Mouse (Mus musculus): Measurements from ENCODE around the gene Csnk1e.

DNA sequence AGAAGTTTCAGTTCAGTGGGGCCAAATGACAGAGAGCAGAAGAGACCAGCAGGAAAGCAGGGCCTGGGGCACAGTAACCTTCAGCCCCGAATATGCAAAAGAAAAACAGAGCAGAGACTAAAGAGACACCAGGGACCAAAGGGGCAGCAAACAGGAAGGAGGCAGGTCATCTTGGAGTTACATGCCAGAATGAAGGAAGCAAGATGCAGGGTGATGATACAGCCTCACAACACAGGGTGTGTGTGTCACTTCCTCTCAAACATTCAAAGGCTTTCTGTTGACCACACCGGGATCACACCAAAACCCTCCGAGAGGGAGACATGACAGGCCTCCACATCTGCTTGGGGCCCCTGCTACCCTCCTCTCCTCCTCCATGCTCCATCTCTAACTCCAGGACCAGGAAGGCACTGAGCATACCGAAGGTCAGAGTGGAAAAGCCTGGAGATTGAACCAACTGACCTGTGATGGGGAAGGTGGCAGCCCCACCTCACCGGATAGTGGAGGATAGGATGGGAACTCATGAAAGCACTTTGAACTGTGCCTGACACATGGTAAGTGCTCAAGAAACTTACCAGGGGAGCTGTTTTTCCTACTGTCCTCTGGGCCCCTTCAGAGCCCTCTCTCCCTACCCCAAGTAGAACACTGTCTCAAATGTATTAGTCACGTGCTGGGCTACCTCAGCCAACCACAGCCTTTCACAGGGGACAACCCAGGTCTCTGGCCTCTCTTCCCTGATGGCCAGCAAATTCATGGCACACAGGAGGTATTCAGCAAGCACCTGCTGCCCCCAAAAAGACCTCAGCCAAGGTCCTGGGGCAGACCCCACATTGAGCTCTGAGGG lies 55.0 kb downstream of the Csnk1e start:
- TF ChIP-seq CTCF (IDR thresholded peaks at IDR 0.05; ENCODE audit: low read depth) (no peak), EP300 (IDR thresholded peaks at IDR 0.05; ENCODE audit: low read depth) (no peak)
